Mouse (Mus musculus) frontal cortex, postnatal 25 days (tissue): Measurements from ENCODE around the gene Pnma1.

Source experiments
- DNase-seq, 2 experiments: peaks; one replicate each; pipeline ENCODE4 v3.0.0; 2022; ENCODE audit warnings: low spot score in 2 of 2

The Pnma1 gene

GRCm38 (mm10) chr12:84178052-84178451 is 29.8 kb upstream of the Pnma1 start:
- DNase-seq = no peak

GRCm38 (mm10) chr12:84176886-84177765 is 28.8 kb upstream of the Pnma1 start:
- DNase-seq = no peak

GRCm38 (mm10) chr12:84176126-84176769 is 28.0 kb upstream of the Pnma1 start:
- DNase-seq = no peak

- peak; percentile 63 to 72 for DNase-seq
These were observed 27.4 kb upstream of the Pnma1 start for GRCm38 (mm10) chr12:84175659-84176061.

- DNase-seq = no peak
These were observed 26.6 kb upstream of the Pnma1 start for GRCm38 (mm10) chr12:84174871-84175270.

- no peak for DNase-seq
These were observed 26.0 kb upstream of the Pnma1 start for GRCm38 (mm10) chr12:84174190-84174811.

GRCm38 (mm10) chr12:84173309-84173915 is 25.1 kb upstream of the Pnma1 start:
- no peak for DNase-seq

- DNase-seq = no peak
These were observed 24.6 kb upstream of the Pnma1 start for GRCm38 (mm10) chr12:84172862-84173261.

- no peak for DNase-seq
These were observed 23.9 kb upstream of the Pnma1 start for GRCm38 (mm10) chr12:84172216-84172615.

- DNase-seq = no peak
These were observed 22.3 kb upstream of the Pnma1 start for GRCm38 (mm10) chr12:84170610-84171009.

- DNase-seq = no peak
These were observed 17.5 kb upstream of the Pnma1 start for GRCm38 (mm10) chr12:84165631-84166373.

- no peak for DNase-seq
These were observed 15.4 kb upstream of the Pnma1 start for GRCm38 (mm10) chr12:84163586-84164110.

- no peak for DNase-seq
These were observed 14.8 kb upstream of the Pnma1 start for GRCm38 (mm10) chr12:84163133-84163532.

- no peak for DNase-seq
These were observed 13.5 kb upstream of the Pnma1 start for GRCm38 (mm10) chr12:84161616-84162433.

GRCm38 (mm10) chr12:84161116-84161515 is 12.8 kb upstream of the Pnma1 start:
- no peak for DNase-seq

GRCm38 (mm10) chr12:84160491-84160890 is 12.2 kb upstream of the Pnma1 start:
- DNase-seq = no peak

- no peak for DNase-seq
These were observed 9.9 kb upstream of the Pnma1 start for GRCm38 (mm10) chr12:84158156-84158555.

GRCm38 (mm10) chr12:84156210-84156609 is 7.9 kb upstream of the Pnma1 start:
- no peak for DNase-seq

- DNase-seq = no peak
These were observed 7.2 kb upstream of the Pnma1 start for GRCm38 (mm10) chr12:84155523-84155871.

- DNase-seq = no peak
These were observed 6.7 kb upstream of the Pnma1 start for GRCm38 (mm10) chr12:84154786-84155522.
